Mouse (Mus musculus) hematopoietic stem cell, adult 5-6 weeks (primary cell): Measurements from ENCODE around the gene Ms4a5. TPM values are rescaled to one million over a fixed set of nuclear protein-coding genes. Genes with fewer than 3 reads are reported as not detected.

Experiments used
- ATAC-seq, 2 experiments: fragments of 125-278 bp in 1 of 2; replicated peaks in 1 of 2; 2 replicates each; pipeline ENCODE4 v1.8.0; 2016 to 2017; ENCODE audit warnings: inconsistent platforms in 2 of 2, mild to moderate bottlenecking in 2 of 2, moderate number of reproducible peaks in 2 of 2, low read depth in 1 of 2, moderate TSS enrichment in 1 of 2; ENCODE audit not compliant: low FRiP score in 2 of 2, poor library complexity in 2 of 2, severe bottlenecking in 2 of 2, insufficient read depth in 1 of 2, low TSS enrichment in 1 of 2
- total RNA-seq: library from RNA; stranded (forward); fragments of 172-1452, 232-1000 nt; gene quantifications from 2 replicates; pipeline ENCODE4 v1.2.3, GENCODE M21; 2017

The Ms4a5 gene
- total RNA-seq, 1 experiment from 2014 or later: not detected

GRCm38 (mm10) chr19:11235820-11236219 is 47.9 kb downstream of the Ms4a5 start:
- ATAC-seq: no peak

GRCm38 (mm10) chr19:11234921-11235735 is 48.5 kb downstream of the Ms4a5 start:
- no peak for ATAC-seq

- ATAC-seq: no peak
Observed at GRCm38 (mm10) chr19:11234244-11234643, 49.4 kb downstream of the Ms4a5 start.

- no peak for ATAC-seq
Observed at GRCm38 (mm10) chr19:11232348-11232747, 51.3 kb downstream of the Ms4a5 start, which contains the start of gene Ms4a12. Ms4a12 (minus strand) TSS chr19:11232448.

Other genes with a start within 250 kb of the Ms4a5 start
- 0.55 TPM in 1 of 2 replicates, not detected in the other for gene Ms4a8a, start 202.8 kb downstream of the Ms4a5 start, total RNA-seq
- gene 1700017D01Rik, start 153.0 kb downstream of the Ms4a5 start, total RNA-seq: not detected in 2 replicates
- not detected in 2 replicates for gene 1700025F22Rik, start 118.6 kb downstream of the Ms4a5 start, total RNA-seq
- not detected in 2 replicates for gene Ms4a13, start 87.1 kb downstream of the Ms4a5 start, total RNA-seq
- gene Ms4a12, start 51.4 kb downstream of the Ms4a5 start, total RNA-seq: not detected in 2 replicates
- gene Ms4a1, start 17.6 kb downstream of the Ms4a5 start, total RNA-seq: 0.38 TPM in 1 of 2 replicates, not detected in the other
- gene Ms4a14, start 30.6 kb upstream of the Ms4a5 start, total RNA-seq: not detected in 2 replicates
- 2.8 TPM in 1 of 2 replicates, not detected in the other for gene Ms4a7, start 52.3 kb upstream of the Ms4a5 start, total RNA-seq
- gene Ms4a4a, start 91.7 kb upstream of the Ms4a5 start, total RNA-seq: not detected in 2 replicates
- 10.5 and 14.1 TPM in 2 replicates for gene Ms4a4c, start 120.9 kb upstream of the Ms4a5 start, total RNA-seq
- gene Ms4a4b, start 159.7 kb upstream of the Ms4a5 start, total RNA-seq: 1.1 and 4.7 TPM in 2 replicates
- gene Ms4a6c, start 185.5 kb upstream of the Ms4a5 start, total RNA-seq: 23.6 and 32.0 TPM in 2 replicates
- gene Gm8369, start 202.1 kb upstream of the Ms4a5 start, total RNA-seq: 0.69 and 11.6 TPM in 2 replicates
- gene Ms4a6b, start 232.6 kb upstream of the Ms4a5 start, total RNA-seq: 15.9 and 39.4 TPM in 2 replicates